Mouse (Mus musculus) bone marrow macrophage, adult 2 months (primary cell): ENCODE data around the gene Kdm5a. TPM values are rescaled to one million over a fixed set of nuclear protein-coding genes. Genes with fewer than 3 reads are reported as not detected.

Experiments used
- H3K27ac ChIP-seq: 2 replicates; pipeline ENCODE4 v1.5.1; 2012; ENCODE audit warnings: low read depth, low read length; ENCODE audit not compliant: insufficient read depth
- H3K4me1 ChIP-seq: 2 replicates; pipeline ENCODE4 v1.6.1; 2012; ENCODE audit warnings: low read length; ENCODE audit not compliant: control insufficient read depth, insufficient read depth
- H3K4me3 ChIP-seq: 2 replicates; pipeline ENCODE4 v1.5.1; 2012; ENCODE audit warnings: mild to moderate bottlenecking, low read length, moderate library complexity; ENCODE audit not compliant: insufficient read depth
- CTCF ChIP-seq: IDR thresholded peaks from 2 replicates; pipeline ENCODE4 v1.5.1; 2012; ENCODE audit warnings: low read depth, mild to moderate bottlenecking, low read length, moderate library complexity
- POLR2A ChIP-seq: IDR thresholded peaks from 2 replicates; pipeline ENCODE4 v1.6.1; 2012; ENCODE audit warnings: mild to moderate bottlenecking, low read depth, low read length, borderline replicate concordance
- polyA plus RNA-seq: library from polyadenylated mRNA; stranded (reverse); fragments of >200 nt; gene quantifications from 2 replicates; pipeline ENCODE4 v1.2.4, GENCODE M21; 2012; ENCODE audit not compliant: missing spikeins, insufficient read depth, insufficient read length

Gene Kdm5a
- polyA plus RNA-seq, 1 experiment: 47.6 TPM

- Histone ChIP-seq H3K4me1 (peaks cover 12% of the 10 kb centered on the region), H3K4me3 (peak within 1 kb of the TSS; percentile 46), H3K27ac (no peak within 1 kb of the TSS)
- TF ChIP-seq CTCF: no peak
- TF ChIP-seq POLR2A: no peak
These were observed 129.7 kb downstream of the Kdm5a start, which contains the start of gene Tmem121b for GRCm38 (mm10) chr6:120493374-120494181. TSS of gene Tmem121b (minus strand) at chr6:120493807.

Other genes with a start within 250 kb of the Kdm5a start
- gene D330020A13Rik, start 69.8 kb upstream of the Kdm5a start, polyA plus RNA-seq: not detected in 2 replicates
- not detected in 2 replicates for gene B4galnt3, start 69.6 kb upstream of the Kdm5a start, polyA plus RNA-seq
- gene Ccdc77, start 250 bp downstream of the Kdm5a start, polyA plus RNA-seq: 12.9 and 13.1 TPM in 2 replicates
- 17.6 and 23.6 TPM in 2 replicates for gene Il17ra, start 99.1 kb downstream of the Kdm5a start, polyA plus RNA-seq
- gene Tmem121b, start 129.7 kb downstream of the Kdm5a start, polyA plus RNA-seq: not detected in 2 replicates
- 8.5 and 10.5 TPM in 2 replicates for gene Hdhd5, start 167.2 kb downstream of the Kdm5a start, polyA plus RNA-seq